Mouse (Mus musculus) erythroblast, embryonic 14.5 days (primary cell): ENCODE measurements around the gene Tex19.2. TPM values are rescaled to one million over a fixed set of nuclear protein-coding genes. Genes with fewer than 3 reads are reported as not detected.
"Not testable (repeated sequence)": the region's sequence is repeated elsewhere in the genome, so short reads cannot be mapped to it uniquely, and the experiment has no call there.

ENCODE experiments used
- H3K27me3 ChIP-seq: 2 replicates; pipeline ENCODE4 v1.6.1; 2012; ENCODE audit warnings: inconsistent platforms; ENCODE audit not compliant: control insufficient read depth
- H3K36me3 ChIP-seq: 2 replicates; pipeline ENCODE4 v1.6.1; 2012; ENCODE audit warnings: mild to moderate bottlenecking, inconsistent platforms; ENCODE audit not compliant: control insufficient read depth
- H3K4me1 ChIP-seq: 2 replicates; pipeline ENCODE4 v1.6.1; 2012; ENCODE audit warnings: inconsistent platforms; ENCODE audit not compliant: control insufficient read depth
- H3K4me3 ChIP-seq: replicated peaks from 2 replicates; pipeline ENCODE3; 2012; ENCODE audit warnings: moderate library complexity, mild to moderate bottlenecking, inconsistent platforms
- H3K9me3 ChIP-seq: 2 replicates; pipeline ENCODE4 v1.6.1; 2012; ENCODE audit warnings: low read length, inconsistent platforms, mixed read lengths; ENCODE audit not compliant: control insufficient read depth
- GATA1 ChIP-seq: IDR thresholded peaks from 2 replicates; pipeline ENCODE4 v1.6.1; 2012; ENCODE audit warnings: low read length, inconsistent platforms, mixed read lengths
- TAL1 ChIP-seq: IDR thresholded peaks from 3 replicates; pipeline ENCODE4 v1.6.1; 2012; ENCODE audit warnings: low read length, inconsistent platforms, mixed read lengths
- polyA plus RNA-seq: library from polyadenylated mRNA; stranded (reverse); fragments of >175 nt; gene quantifications from 2 replicates; pipeline ENCODE4 v1.2.3, GENCODE M21; 2012

The Tex19.2 gene
- polyA plus RNA-seq, 1 experiment: not detected

- no peaks in the 10 kb centered on the region for H3K36me3 ChIP-seq
- H3K9me3 ChIP-seq: no peaks in the 10 kb centered on the region
- TF ChIP-seq TAL1 (no peak), GATA1 (no peak)
- no peak overlapping the region for H3K4me3 ChIP-seq
- H3K27me3 ChIP-seq: no peaks in the 10 kb centered on the region
- peaks cover 13% of the 10 kb centered on the region for H3K4me1 ChIP-seq
Observed at GRCm38 (mm10) chr11:121122024-121122670, 3.7 kb upstream of the Tex19.2 start.

GRCm38 (mm10) chr11:121121151-121121550 is 2.7 kb upstream of the Tex19.2 start:
- H3K4me3 ChIP-seq: no peak overlapping the region
- H3K27me3 ChIP-seq: no peaks in the 10 kb centered on the region
- H3K9me3 ChIP-seq: no peaks in the 10 kb centered on the region
- no peaks in the 10 kb centered on the region for H3K36me3 ChIP-seq
- H3K4me1 ChIP-seq: peaks cover 11% of the 10 kb centered on the region
- TF ChIP-seq GATA1 (no peak), TAL1 (no peak)

GRCm38 (mm10) chr11:121118106-121118505 is 371 bp downstream of the Tex19.2 start:
- H3K9me3 ChIP-seq: no peaks in the 10 kb centered on the region
- no peak overlapping the region for H3K4me3 ChIP-seq
- H3K27me3 ChIP-seq: no peaks in the 10 kb centered on the region
- no peak for TF ChIP-seq GATA1
- TF ChIP-seq TAL1: no peak
- H3K4me1 ChIP-seq: peaks cover 7% of the 10 kb centered on the region
- no peaks in the 10 kb centered on the region for H3K36me3 ChIP-seq

- TF ChIP-seq GATA1: no peak
- no peak for TF ChIP-seq TAL1
- Histone ChIP-seq H3K4me3 (no peak overlapping the region), H3K27me3 (0 out of 2 replicates have a peak, but pooled peaks cover 2% of the 10 kb centered on the region), H3K36me3 (no peaks in the 10 kb centered on the region), H3K4me1 (no peaks in the 10 kb centered on the region), H3K9me3 (no peaks in the 10 kb centered on the region)
Observed at GRCm38 (mm10) chr11:121112091-121112775, 6.2 kb downstream of the Tex19.2 start.

- 0 out of 2 replicates have a peak, but pooled peaks cover 2% of the 10 kb centered on the region for H3K27me3 ChIP-seq
- TF ChIP-seq GATA1 (no peak), TAL1 (no peak)
- H3K4me3 ChIP-seq: no peak overlapping the region
- H3K4me1 ChIP-seq: no peaks in the 10 kb centered on the region
- H3K9me3 ChIP-seq: no peaks in the 10 kb centered on the region
- H3K36me3 ChIP-seq: no peaks in the 10 kb centered on the region
Observed at GRCm38 (mm10) chr11:121111601-121112000, 6.9 kb downstream of the Tex19.2 start.

GRCm38 (mm10) chr11:121111051-121111450 is 7.4 kb downstream of the Tex19.2 start:
- 0 out of 2 replicates have a peak, but pooled peaks cover 2% of the 10 kb centered on the region for H3K27me3 ChIP-seq
- no peaks in the 10 kb centered on the region for H3K36me3 ChIP-seq
- no peaks in the 10 kb centered on the region for H3K4me1 ChIP-seq
- no peak overlapping the region for H3K4me3 ChIP-seq
- no peaks in the 10 kb centered on the region for H3K9me3 ChIP-seq
- TF ChIP-seq TAL1: no peak
- no peak for TF ChIP-seq GATA1

GRCm38 (mm10) chr11:121109986-121110385 is 8.5 kb downstream of the Tex19.2 start:
- H3K4me3 ChIP-seq: no peak overlapping the region
- TF ChIP-seq GATA1: no peak
- no peak for TF ChIP-seq TAL1
- no peaks in the 10 kb centered on the region for H3K4me1 ChIP-seq

GRCm38 (mm10) chr11:121108061-121108460 is 10.4 kb downstream of the Tex19.2 start:
- no peak overlapping the region for H3K4me3 ChIP-seq
- no peaks in the 10 kb centered on the region for H3K36me3 ChIP-seq
- H3K9me3 ChIP-seq: no peaks in the 10 kb centered on the region
- H3K27me3 ChIP-seq: 0 out of 2 replicates have a peak, but pooled peaks cover 2% of the 10 kb centered on the region
- no peak for TF ChIP-seq TAL1
- TF ChIP-seq GATA1: no peak
- no peaks in the 10 kb centered on the region for H3K4me1 ChIP-seq

More at GRCm38 (mm10) chr11:121109986-121110385, 8.5 kb downstream of the Tex19.2 start:
- Histone ChIP-seq H3K36me3 (no peaks in the 10 kb centered on the region), H3K9me3 (no peaks in the 10 kb centered on the region), H3K27me3 (0 out of 2 replicates have a peak, but pooled peaks cover 2% of the 10 kb centered on the region)

GRCm38 (mm10) chr11:121107242-121107641 is 11.2 kb downstream of the Tex19.2 start:
- not testable (repeated sequence) for H3K9me3 ChIP-seq, H3K36me3 ChIP-seq, H3K27me3 ChIP-seq, H3K4me1 ChIP-seq, H3K4me3 ChIP-seq
